Mouse (Mus musculus) megakaryocyte, adult 5-6 weeks (primary cell): ENCODE measurements at regions not wholly inside any gene's neighbourhood (a gene's known extent, or its start where the extent isn't known, plus 50 kb on each side); places are given as distances from the start of the nearest gene placed in this dataset.

ENCODE experiments used
- ATAC-seq: 2 replicates; pipeline ENCODE4 v1.8.0; 2016; ENCODE audit warnings: mild to moderate bottlenecking, inconsistent platforms; ENCODE audit not compliant: poor library complexity, severe bottlenecking

DNA sequence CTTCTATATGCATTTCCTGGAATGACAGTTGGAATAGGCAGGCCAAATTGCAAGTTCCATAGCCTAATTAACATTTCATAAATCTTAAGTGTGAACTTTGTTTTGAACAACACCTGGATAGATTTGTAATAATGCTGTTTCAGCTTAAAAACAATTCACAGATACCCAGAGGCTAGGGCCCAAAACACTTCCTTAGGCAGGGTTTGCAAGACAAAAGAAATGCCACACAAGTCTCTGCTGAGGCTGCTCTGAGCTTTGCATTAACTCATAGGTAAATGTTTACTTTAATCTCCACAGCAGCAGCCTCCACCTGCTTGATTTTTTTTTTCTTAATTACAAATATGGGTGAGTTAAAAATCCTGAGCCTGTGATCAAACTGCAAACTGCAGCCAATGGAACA is 118.4 kb downstream of the Gnat3 start:
- ATAC-seq, result no peak

DNA sequence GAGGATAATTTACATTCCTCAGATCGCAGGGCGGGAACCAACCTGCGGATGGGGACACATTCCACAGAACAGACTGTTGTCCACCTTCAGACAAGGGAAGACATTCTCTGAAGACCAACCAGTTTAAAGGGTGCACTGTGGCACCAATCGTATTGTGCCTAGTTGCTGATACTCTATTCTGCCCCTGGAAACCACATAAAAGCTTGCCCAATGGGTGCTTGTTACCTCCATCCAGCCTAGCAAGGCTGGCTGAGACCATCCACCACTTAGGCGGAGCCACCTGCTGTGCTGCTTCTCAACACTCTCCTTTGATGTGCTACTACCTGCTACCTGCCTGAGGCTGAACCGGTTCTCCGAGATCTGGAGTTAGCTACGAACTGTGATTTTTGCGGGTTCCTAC is 119.9 kb downstream of the Gnat3 start:
- ATAC-seq, result no peak

DNA sequence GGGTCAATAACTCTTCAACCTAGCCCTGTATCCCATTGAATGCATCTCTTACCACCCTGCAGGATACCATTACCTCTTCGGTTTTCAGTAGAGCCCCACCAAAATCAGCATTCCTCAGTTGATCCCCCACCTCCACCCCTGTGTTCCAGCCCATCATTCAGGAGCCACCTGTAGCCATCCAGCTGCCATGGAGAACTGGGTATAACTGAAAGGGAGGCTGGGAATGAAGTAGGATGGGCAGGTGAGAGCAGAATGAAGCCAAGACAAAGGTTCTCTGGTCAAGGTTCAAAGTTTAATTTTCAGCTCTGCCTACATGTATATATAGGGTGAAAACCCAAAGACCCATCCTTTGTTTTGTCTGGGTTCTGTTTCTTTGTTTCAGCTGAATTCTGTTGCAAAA is 121.4 kb downstream of the Gnat3 start:
- ATAC-seq, result no peak

- ATAC-seq, result no peak
Observed at GRCm38 (mm10) chr5:18085456-18085855, 123.1 kb downstream of the Gnat3 start.

GRCm38 (mm10) chr5:18087919-18088445 is 125.6 kb downstream of the Gnat3 start:
- ATAC-seq, result peak; percentile 54; the same call in 1 of the 2 replicates

- ATAC-seq, result no peak
Observed at GRCm38 (mm10) chr5:18089956-18090355, 127.6 kb downstream of the Gnat3 start.

GRCm38 (mm10) chr5:18114905-18115689 is 152.7 kb downstream of the Gnat3 start:
- ATAC-seq, result no peak

GRCm38 (mm10) chr5:18135794-18136678 is 173.7 kb downstream of the Gnat3 start:
- no peak for ATAC-seq

DNA sequence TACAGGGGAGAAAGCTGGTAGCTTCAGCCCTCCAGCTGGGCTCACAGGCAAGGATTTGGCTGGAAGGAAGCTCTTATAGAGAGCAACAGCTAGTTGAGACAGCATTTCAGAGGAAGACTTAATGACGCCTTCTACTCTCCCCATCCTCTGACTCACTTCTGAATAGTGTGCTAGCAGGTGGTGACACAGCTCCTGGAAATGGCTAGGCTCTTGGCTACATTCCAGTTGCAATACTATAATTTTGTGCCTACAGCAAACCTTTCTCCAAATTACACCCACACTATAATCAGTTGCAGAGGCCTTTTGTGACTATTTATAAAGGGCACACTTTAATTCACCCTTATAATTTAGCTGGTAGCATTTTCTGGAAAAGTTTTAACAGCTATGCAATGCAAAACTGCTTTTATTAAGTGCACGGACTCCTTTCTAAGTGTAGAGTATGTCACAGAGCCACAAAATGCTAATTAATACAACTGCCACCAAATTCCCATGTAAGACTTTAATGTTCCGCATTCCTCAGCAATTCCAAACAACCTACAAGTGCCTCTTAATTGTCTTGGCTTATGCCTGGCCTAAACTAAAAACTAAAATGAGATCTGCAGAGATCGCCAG is 175.2 kb downstream of the Gnat3 start:
- no peak for ATAC-seq

GRCm38 (mm10) chr5:18152241-18152640 is 189.9 kb downstream of the Gnat3 start:
- no peak for ATAC-seq

- ATAC-seq, result no peak
Observed at GRCm38 (mm10) chr5:18153703-18154102, 191.4 kb downstream of the Gnat3 start.

- no peak for ATAC-seq
Observed at GRCm38 (mm10) chr5:18163515-18163914, 196.6 kb downstream of the Gnai1 start.

GRCm38 (mm10) chr5:18177810-18178209 is 182.3 kb downstream of the Gnai1 start:
- no peak for ATAC-seq

GRCm38 (mm10) chr5:18211395-18212057 is 148.6 kb downstream of the Gnai1 start:
- ATAC-seq, result no peak
